Mouse (Mus musculus): ENCODE data around the gene Msl3.

GRCm38 (mm10) chrX:168663982-168664689, 9.6 kb downstream of the Msl3 start:
- TF ChIP-seq CTCF (IDR thresholded peaks at IDR 0.05; ENCODE audit: extremely low read depth, insufficient read depth, low read length) (no peak), POLR2A (IDR thresholded peaks at IDR 0.05; ENCODE audit: extremely low read depth, insufficient read depth, low read length) (no peak)

Measured in cortical plate, adult 2 months (tissue).